Mouse (Mus musculus) hindbrain, embryonic 15.5 days (tissue): ENCODE results near the gene Agtpbp1. TPM values are rescaled to one million over a fixed set of nuclear protein-coding genes. Genes with fewer than 3 reads are reported as not detected.
"Not testable (repeated sequence)": the region's sequence is repeated elsewhere in the genome, so short reads cannot be mapped to it uniquely, and the experiment has no call there.

Experiments used
- ATAC-seq: fragments of 200-750 bp; cut with Nextera tagmentation; 2 replicates; pipeline ENCODE4 v1.8.0; 2017; ENCODE audit warnings: low read depth, moderate number of reproducible peaks, moderate TSS enrichment; ENCODE audit not compliant: low FRiP score
- H3K27ac ChIP-seq: fragments of 300-500 bp; sonication (generic); replicated peaks from 2 replicates; pipeline ENCODE4 v1.5.1; 2015; ENCODE audit warnings: mild to moderate bottlenecking, inconsistent platforms
- H3K27me3 ChIP-seq: fragments of 300-500 bp; sonication (generic); 2 replicates; pipeline ENCODE4 v1.6.1; 2015; ENCODE audit warnings: control low read depth, inconsistent platforms
- H3K36me3 ChIP-seq: fragments of 300-500 bp; sonication (generic); 2 replicates; pipeline ENCODE4 v1.6.1; 2015; ENCODE audit warnings: control low read depth, inconsistent platforms
- H3K4me1 ChIP-seq: fragments of 300-500 bp; sonication (generic); replicated peaks from 2 replicates; pipeline ENCODE4 v1.6.1; 2015; ENCODE audit warnings: control low read depth, inconsistent platforms
- H3K4me2 ChIP-seq: fragments of 300-500 bp; sonication (generic); 2 replicates; pipeline ENCODE4 v1.6.1; 2015; ENCODE audit warnings: moderate library complexity, mild to moderate bottlenecking, inconsistent platforms
- H3K4me3 ChIP-seq: fragments of 300-500 bp; sonication (generic); 2 replicates; pipeline ENCODE4 v1.5.1; 2015; ENCODE audit warnings: mild to moderate bottlenecking, inconsistent platforms
- H3K9ac ChIP-seq: fragments of 300-500 bp; sonication (generic); 2 replicates; pipeline ENCODE4 v1.6.1; 2015; ENCODE audit warnings: inconsistent platforms
- H3K9me3 ChIP-seq: fragments of 300-500 bp; sonication (generic); 2 replicates; pipeline ENCODE4 v1.6.1; 2016; ENCODE audit warnings: control low read depth, inconsistent platforms
- WGBS: fragments of 180-500 bp; shearing (Covaris S2); methylation state at CpG from one replicate; pipeline ENCODE4 v1.1.7; 2015; 5-methylcytosine and 5-hydroxymethylcytosine counted together
- polyA plus RNA-seq: library from polyadenylated mRNA; unstranded; fragments of >200 nt; fragmentation: Nextera tagmentation; extraction: Ambion mirVana; gene quantifications from 2 replicates; pipeline ENCODE4 v1.2.1, GENCODE M21; 2015

The Agtpbp1 gene
- polyA plus RNA-seq, 1 experiment from 2014 or later: 65.9 TPM

DNA sequence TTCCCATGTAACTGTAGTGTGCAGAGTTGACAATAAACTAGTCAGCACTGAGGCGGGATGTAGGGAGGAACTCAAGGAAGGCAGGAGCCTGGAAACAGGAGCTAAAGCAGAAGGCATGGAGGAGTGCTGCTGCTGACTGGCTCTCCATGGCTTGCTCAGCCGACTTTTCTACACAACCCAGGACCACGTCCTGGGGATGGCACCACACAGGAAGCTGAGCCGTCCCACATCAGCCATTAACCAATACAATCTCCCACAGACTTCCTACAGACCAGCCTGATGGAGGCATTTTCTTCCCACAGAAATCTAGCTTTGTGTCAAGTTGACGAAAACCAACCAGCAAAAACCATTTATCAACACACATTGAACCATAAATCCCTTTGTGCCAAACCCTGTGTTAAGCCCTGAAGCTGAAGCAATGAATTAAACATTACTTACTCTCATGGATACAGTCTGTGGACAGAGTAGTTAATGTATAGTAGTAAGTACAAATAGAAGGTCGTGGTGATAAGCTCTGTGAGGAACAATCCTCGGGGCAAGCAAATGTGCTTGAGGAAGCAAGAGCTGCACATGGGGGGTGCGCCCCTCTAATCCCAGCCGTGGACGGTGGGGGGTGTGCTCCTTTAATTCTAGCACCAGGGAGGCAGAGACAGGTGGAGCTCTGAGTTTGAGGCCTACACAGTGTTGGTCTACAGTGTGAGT, 20.3 kb upstream of the Agtpbp1 start:
- no peaks in the 10 kb centered on the region for H3K27me3 ChIP-seq
- no peaks in the 10 kb centered on the region for H3K9me3 ChIP-seq
- no peak overlapping the region for H3K4me3 ChIP-seq
- peaks cover 83% of the 10 kb centered on the region for H3K36me3 ChIP-seq
- WGBS: 82% methylated on average over 10 of the region's 10 CpGs
- no peaks in the 10 kb centered on the region for H3K4me1 ChIP-seq
- ATAC-seq: no peak
- H3K9ac ChIP-seq: no peak overlapping the region
- H3K27ac ChIP-seq: no peak overlapping the region
- no peak overlapping the region for H3K4me2 ChIP-seq

DNA sequence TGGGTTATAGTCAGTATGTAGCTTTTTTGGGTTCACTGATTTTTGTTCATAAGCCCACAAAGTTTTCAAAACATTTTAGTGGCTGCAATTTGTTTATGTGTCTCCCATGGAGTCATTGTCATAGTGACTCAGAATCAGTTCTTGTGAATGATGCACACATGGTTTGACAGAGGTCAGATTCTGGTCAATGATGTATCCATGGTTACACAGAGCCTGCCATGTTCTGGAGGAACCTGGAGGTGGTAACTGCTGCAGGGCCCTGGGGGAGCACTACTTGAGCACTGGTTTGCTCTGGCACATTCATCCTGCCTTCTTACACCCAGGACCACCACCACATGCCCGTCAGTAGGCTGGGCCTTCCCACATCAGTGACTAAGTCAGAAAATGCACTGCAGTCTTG, 19.5 kb upstream of the Agtpbp1 start:
- Histone ChIP-seq H3K9me3 (no peaks in the 10 kb centered on the region), H3K27me3 (no peaks in the 10 kb centered on the region), H3K4me1 (no peaks in the 10 kb centered on the region), H3K4me3 (no peak overlapping the region), H3K9ac (no peak overlapping the region), H3K4me2 (no peak overlapping the region), H3K36me3 (peaks cover 88% of the 10 kb centered on the region), H3K27ac (no peak overlapping the region)
- no peak for ATAC-seq
- 50% methylated on average over 1 of the region's 1 CpGs for WGBS

DNA sequence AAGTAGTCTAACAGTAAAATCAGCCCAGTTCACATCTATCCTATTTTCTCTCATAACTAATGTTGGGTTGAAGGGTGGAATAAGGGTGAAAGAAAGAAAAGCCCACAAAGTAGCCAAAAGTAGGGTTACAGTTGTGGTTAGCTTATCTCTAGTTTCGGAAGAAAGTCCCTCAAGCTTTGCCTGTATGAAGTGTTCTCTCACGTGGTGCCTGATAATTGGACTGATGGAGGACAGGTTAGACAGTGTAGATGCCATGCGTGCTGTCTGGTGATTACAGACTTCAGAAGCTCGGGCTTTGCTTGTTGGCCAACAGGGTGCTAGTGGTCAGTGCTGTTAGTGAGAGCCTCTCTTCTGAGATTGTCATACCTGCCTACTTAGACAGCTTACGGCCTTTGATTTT, 18.1 kb upstream of the Agtpbp1 start:
- Histone ChIP-seq H3K27ac (no peak overlapping the region), H3K27me3 (no peaks in the 10 kb centered on the region), H3K4me3 (no peak overlapping the region), H3K4me2 (no peak overlapping the region), H3K9ac (no peak overlapping the region), H3K9me3 (no peaks in the 10 kb centered on the region), H3K4me1 (no peaks in the 10 kb centered on the region), H3K36me3 (peaks cover 80% of the 10 kb centered on the region)
- 95% methylated on average over 5 of the region's 5 CpGs for WGBS
- no peak for ATAC-seq

- H3K36me3 ChIP-seq: peaks cover 61% of the 10 kb centered on the region
- no peak for ATAC-seq
- H3K9me3 ChIP-seq: no peaks in the 10 kb centered on the region
- no peaks in the 10 kb centered on the region for H3K27me3 ChIP-seq
- no peak overlapping the region for H3K4me3 ChIP-seq
- no peak overlapping the region for H3K9ac ChIP-seq
- peaks cover 6% of the 10 kb centered on the region for H3K4me1 ChIP-seq
- H3K4me2 ChIP-seq: no peak overlapping the region
- H3K27ac ChIP-seq: no peak overlapping the region
- 96% methylated on average over 1 of the region's 1 CpGs for WGBS
Measured at GRCm38 (mm10) chr13:59592630-59593029, 7.6 kb upstream of the Agtpbp1 start.

GRCm38 (mm10) chr13:59592058-59592457, 7.0 kb upstream of the Agtpbp1 start:
- not testable (repeated sequence) for H3K4me3 ChIP-seq, H3K27me3 ChIP-seq, H3K9me3 ChIP-seq, H3K4me2 ChIP-seq, ATAC-seq, H3K27ac ChIP-seq, H3K9ac ChIP-seq
- 98% methylated on average over 3 of the region's 3 CpGs for WGBS
- peaks cover 57% of the 10 kb centered on the region for H3K36me3 ChIP-seq
- H3K4me1 ChIP-seq: peaks cover 11% of the 10 kb centered on the region

DNA sequence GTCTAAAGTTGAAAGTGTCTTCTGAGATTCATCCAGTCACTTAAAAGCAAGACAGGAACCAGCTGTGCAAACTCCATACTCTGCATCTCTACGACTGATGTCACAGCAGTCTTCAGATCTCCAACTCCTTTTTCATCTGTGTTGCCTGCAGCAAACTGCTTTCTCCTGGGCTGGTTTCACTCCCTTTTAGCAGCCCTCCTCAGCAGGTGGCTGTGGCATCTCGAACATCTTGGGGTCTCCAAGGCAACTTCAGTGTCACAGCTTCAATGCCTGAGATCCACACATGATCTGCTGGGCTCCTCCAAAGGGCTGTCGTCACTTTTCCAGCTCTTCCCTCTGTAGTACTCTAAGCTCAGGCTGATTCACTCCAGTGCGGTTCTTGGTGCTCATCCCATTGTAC, 5.7 kb upstream of the Agtpbp1 start:
- H3K27me3 ChIP-seq: no peaks in the 10 kb centered on the region
- H3K36me3 ChIP-seq: peaks cover 48% of the 10 kb centered on the region
- 85% methylated on average over 4 of the region's 4 CpGs for WGBS
- H3K27ac ChIP-seq: no peak overlapping the region
- H3K4me3 ChIP-seq: no peak overlapping the region
- ATAC-seq: no peak
- H3K4me2 ChIP-seq: no peak overlapping the region
- H3K9ac ChIP-seq: no peak overlapping the region
- no peaks in the 10 kb centered on the region for H3K9me3 ChIP-seq
- H3K4me1 ChIP-seq: peaks cover 23% of the 10 kb centered on the region

- H3K9me3 ChIP-seq: no peaks in the 10 kb centered on the region
- no peak overlapping the region for H3K4me3 ChIP-seq
- peaks cover 44% of the 10 kb centered on the region for H3K36me3 ChIP-seq
- no peak overlapping the region for H3K27ac ChIP-seq
- peaks cover 23% of the 10 kb centered on the region for H3K4me1 ChIP-seq
- no peak overlapping the region for H3K9ac ChIP-seq
- no peak for ATAC-seq
- H3K27me3 ChIP-seq: no peaks in the 10 kb centered on the region
- no peak overlapping the region for H3K4me2 ChIP-seq
- WGBS: 82% methylated on average over 4 of the region's 4 CpGs
Measured at GRCm38 (mm10) chr13:59589672-59590071, 4.6 kb upstream of the Agtpbp1 start.

DNA sequence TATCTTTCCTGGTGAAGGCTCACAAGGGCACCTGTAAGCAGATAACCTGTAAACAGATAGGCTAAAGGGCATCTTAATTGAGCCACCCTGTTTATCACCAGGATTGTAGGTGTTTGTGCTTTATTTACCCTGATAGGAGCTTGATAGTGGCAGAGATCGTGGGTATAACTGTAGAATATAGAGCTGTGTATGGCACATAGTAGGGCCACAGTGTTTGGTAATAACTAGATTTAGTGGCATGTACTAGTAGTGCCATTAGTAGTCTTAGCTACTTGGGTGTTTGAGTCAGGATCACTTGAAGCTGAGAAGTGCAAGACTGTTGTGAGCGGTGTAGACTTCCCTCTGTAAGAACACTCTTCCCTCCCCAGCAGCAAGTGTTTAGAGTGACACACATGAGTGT, 2.2 kb upstream of the Agtpbp1 start:
- H3K4me3 ChIP-seq: no peak overlapping the region

DNA sequence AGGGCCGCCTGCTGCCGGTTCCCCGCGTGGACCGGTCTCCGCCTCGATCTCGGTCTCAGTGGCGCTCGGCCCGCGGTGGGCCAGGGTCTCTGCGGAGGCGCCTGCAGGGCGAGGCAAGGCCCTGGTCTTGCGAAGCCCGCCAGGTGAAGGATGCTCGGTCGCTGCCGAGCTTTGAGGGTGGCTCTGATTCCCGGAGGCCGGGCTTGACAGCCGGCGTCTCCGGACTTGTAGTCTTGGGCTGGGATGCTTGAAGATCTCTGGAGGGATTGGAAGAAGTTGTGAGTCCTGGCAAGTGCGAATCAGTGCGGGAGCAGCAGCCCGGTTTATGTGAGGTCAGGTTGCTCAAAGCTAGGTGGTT, 600 bp upstream of the Agtpbp1 start:
- peak overlapping the region; percentile 74 for H3K4me2 ChIP-seq
- H3K4me1 ChIP-seq: peaks cover 29% of the 10 kb centered on the region
- H3K9me3 ChIP-seq: no peaks in the 10 kb centered on the region
- peaks cover 13% of the 10 kb centered on the region for H3K36me3 ChIP-seq
- peak overlapping the region; percentile 89 for H3K9ac ChIP-seq
- peak overlapping the region; percentile 80 for H3K4me3 ChIP-seq
- WGBS: 0% methylated on average over 28 of the region's 28 CpGs
- no peak for ATAC-seq
- H3K27ac ChIP-seq: peak overlapping the region; percentile 87
- H3K27me3 ChIP-seq: no peaks in the 10 kb centered on the region

More for the DNA sequence above, 2.2 kb upstream of the Agtpbp1 start:
- Histone ChIP-seq H3K36me3 (peaks cover 29% of the 10 kb centered on the region), H3K9ac (no peak overlapping the region), H3K4me1 (peaks cover 29% of the 10 kb centered on the region), H3K4me2 (peak overlapping the region; percentile 9; the same call in 1 of the 2 replicates), H3K9me3 (no peaks in the 10 kb centered on the region), H3K27ac (no peak overlapping the region), H3K27me3 (no peaks in the 10 kb centered on the region)
- no peak for ATAC-seq
- 96% methylated on average over 2 of the region's 2 CpGs for WGBS

DNA sequence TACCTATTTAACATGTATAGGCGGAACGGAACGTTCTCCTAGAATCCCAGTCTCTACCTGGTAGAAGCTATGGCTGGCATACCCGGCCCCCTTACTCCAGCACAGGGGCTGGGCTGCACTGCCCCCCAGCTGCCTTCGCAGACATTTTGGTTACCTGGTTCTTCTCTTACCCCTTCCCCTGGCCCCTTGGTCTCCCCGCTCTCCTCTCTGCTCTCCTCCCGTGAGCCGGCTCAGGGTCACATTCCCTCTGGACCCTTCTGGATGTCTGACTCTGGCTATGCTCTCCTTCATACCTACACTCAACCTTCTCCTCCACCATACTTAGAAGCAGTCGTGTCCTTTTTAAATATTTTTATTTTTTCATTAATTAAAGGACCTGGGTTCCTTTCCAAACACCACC, 546 bp downstream of the Agtpbp1 start:
- H3K4me2 ChIP-seq: peak overlapping the region; percentile 94
- peaks cover 3% of the 10 kb centered on the region; the same call in 1 of the 2 replicates for H3K36me3 ChIP-seq
- 3% methylated on average over 9 of the region's 9 CpGs for WGBS
- H3K4me3 ChIP-seq: peak overlapping the region; percentile 80
- no peaks in the 10 kb centered on the region for H3K9me3 ChIP-seq
- H3K9ac ChIP-seq: peak overlapping the region; percentile 50
- peak overlapping the region; percentile 82 for H3K27ac ChIP-seq
- H3K27me3 ChIP-seq: no peaks in the 10 kb centered on the region
- H3K4me1 ChIP-seq: peaks cover 29% of the 10 kb centered on the region
- peak; percentile 64 for ATAC-seq

DNA sequence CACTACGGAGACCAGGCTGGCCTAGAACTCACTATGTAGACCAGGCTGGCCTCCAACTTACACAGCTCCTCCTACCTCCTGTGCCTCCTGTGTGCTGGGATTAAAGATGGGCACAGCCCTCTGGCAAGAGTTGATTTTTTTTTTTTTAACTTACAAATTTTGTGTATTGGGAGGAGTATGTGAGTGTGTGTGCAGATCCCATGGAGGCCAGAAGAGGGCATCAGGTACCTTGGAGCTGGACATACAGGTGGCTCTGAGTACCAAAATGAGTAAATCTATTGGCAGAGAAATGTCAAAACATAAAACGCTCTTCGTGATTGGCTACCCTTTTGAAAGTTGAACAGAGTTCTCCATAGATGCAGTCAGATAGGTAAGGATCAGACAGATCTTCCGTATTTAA, 4.1 kb downstream of the Agtpbp1 start:
- 94% methylated on average over 4 of the region's 4 CpGs for WGBS
- H3K27ac ChIP-seq: no peak overlapping the region
- H3K4me2 ChIP-seq: no peak overlapping the region
- H3K4me1 ChIP-seq: peaks cover 6% of the 10 kb centered on the region
- ATAC-seq: no peak
- H3K9ac ChIP-seq: no peak overlapping the region
- H3K4me3 ChIP-seq: no peak overlapping the region
- no peaks in the 10 kb centered on the region for H3K9me3 ChIP-seq
- no peaks in the 10 kb centered on the region for H3K27me3 ChIP-seq
- H3K36me3 ChIP-seq: no peaks in the 10 kb centered on the region

GRCm38 (mm10) chr13:59572549-59572948, 12.5 kb downstream of the Agtpbp1 start:
- ATAC-seq: no peak
- Histone ChIP-seq H3K9me3 (no peaks in the 10 kb centered on the region), H3K4me3 (no peak overlapping the region), H3K9ac (no peak overlapping the region), H3K36me3 (no peaks in the 10 kb centered on the region), H3K4me2 (no peak overlapping the region), H3K27ac (no peak overlapping the region), H3K27me3 (no peaks in the 10 kb centered on the region), H3K4me1 (no peaks in the 10 kb centered on the region)
- WGBS: 84% methylated on average over 2 of the region's 2 CpGs

DNA sequence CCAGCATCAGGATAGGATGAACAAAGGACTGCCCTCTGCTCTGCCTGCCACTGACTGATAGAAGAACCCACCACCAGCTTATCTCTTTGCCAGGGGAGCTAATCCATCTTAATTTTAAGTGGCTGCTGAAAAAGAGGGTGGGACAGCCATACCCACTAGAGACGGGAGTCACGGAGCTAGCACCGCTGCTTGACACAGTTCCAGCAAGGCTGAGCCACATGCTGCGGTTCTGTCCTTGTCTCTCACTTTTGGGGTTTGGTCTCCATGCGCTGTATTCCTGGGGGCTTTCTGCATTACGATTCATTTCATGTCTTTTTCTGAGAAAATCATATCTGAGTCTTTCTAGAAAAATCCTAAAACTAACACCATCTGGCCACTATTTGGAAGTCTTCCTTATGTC, 13.9 kb downstream of the Agtpbp1 start:
- H3K9me3 ChIP-seq: no peaks in the 10 kb centered on the region
- H3K36me3 ChIP-seq: no peaks in the 10 kb centered on the region
- no peak overlapping the region for H3K27ac ChIP-seq
- no peak overlapping the region for H3K4me2 ChIP-seq
- no peak overlapping the region for H3K9ac ChIP-seq
- WGBS: 88% methylated on average over 6 of the region's 6 CpGs
- no peaks in the 10 kb centered on the region for H3K4me1 ChIP-seq
- ATAC-seq: no peak
- H3K27me3 ChIP-seq: no peaks in the 10 kb centered on the region
- H3K4me3 ChIP-seq: no peak overlapping the region
